Mouse (Mus musculus) forebrain, embryonic 16.5 days (tissue): ENCODE results near the gene Arhgef39. TPM values are rescaled to one million over a fixed set of nuclear protein-coding genes. Genes with fewer than 3 reads are reported as not detected.

ENCODE experiments used
- ATAC-seq: fragments of 200-750 bp; cut with Nextera tagmentation; 2 replicates; pipeline ENCODE4 v1.8.0; 2017; ENCODE audit warnings: mild to moderate bottlenecking, moderate library complexity
- H3K27ac ChIP-seq: fragments of 300-500 bp; sonication (generic); 2 replicates; pipeline ENCODE4 v1.5.1; 2014; ENCODE audit warnings: low read length, control low read depth
- H3K27me3 ChIP-seq: fragments of 300-500 bp; sonication (generic); replicated peaks from 2 replicates; pipeline ENCODE4 v1.6.1; 2014; ENCODE audit warnings: low read length; ENCODE audit not compliant: control insufficient read depth, insufficient read depth
- H3K36me3 ChIP-seq: fragments of 300-500 bp; sonication (generic); 2 replicates; pipeline ENCODE4 v1.6.1; 2014; ENCODE audit not compliant: control insufficient read depth, insufficient read depth
- H3K4me1 ChIP-seq: fragments of 300-500 bp; sonication (generic); replicated peaks from 2 replicates; pipeline ENCODE4 v1.6.1; 2014; ENCODE audit warnings: low read length; ENCODE audit not compliant: control insufficient read depth, insufficient read depth
- H3K4me2 ChIP-seq: fragments of 300-500 bp; sonication (generic); 2 replicates; pipeline ENCODE4 v1.6.1; 2014; ENCODE audit warnings: mild to moderate bottlenecking, low read length, control low read depth
- H3K4me3 ChIP-seq: fragments of 300-500 bp; sonication (generic); replicated peaks from 2 replicates; pipeline ENCODE4 v1.5.1; 2014; ENCODE audit warnings: mild to moderate bottlenecking, low read length, control low read depth
- H3K9ac ChIP-seq: fragments of 300-500 bp; sonication (generic); replicated peaks from 2 replicates; pipeline ENCODE4 v1.6.1; 2014; ENCODE audit warnings: low read depth, low read length, control low read depth
- H3K9me3 ChIP-seq: fragments of 300-500 bp; sonication (generic); 2 replicates; pipeline ENCODE4 v1.6.1; 2016; ENCODE audit warnings: low read length; ENCODE audit not compliant: control insufficient read depth
- WGBS: fragments of 180-500 bp; shearing (Covaris S2); extraction: QIAGEN DNeasy Blood & Tissue Kit; methylation state at CpG from one replicate; pipeline ENCODE4 v1.1.7; 2014; 5-methylcytosine and 5-hydroxymethylcytosine counted together
- polyA plus RNA-seq: library from polyadenylated mRNA; unstranded; fragments of >200 nt; fragmentation: Nextera tagmentation; extraction: Ambion mirVana; gene quantifications from 2 replicates; pipeline ENCODE4 v1.2.1, GENCODE M21; 2015

Arhgef39 gene
- polyA plus RNA-seq, 1 experiment from 2014 or later = 18.8 TPM

DNA sequence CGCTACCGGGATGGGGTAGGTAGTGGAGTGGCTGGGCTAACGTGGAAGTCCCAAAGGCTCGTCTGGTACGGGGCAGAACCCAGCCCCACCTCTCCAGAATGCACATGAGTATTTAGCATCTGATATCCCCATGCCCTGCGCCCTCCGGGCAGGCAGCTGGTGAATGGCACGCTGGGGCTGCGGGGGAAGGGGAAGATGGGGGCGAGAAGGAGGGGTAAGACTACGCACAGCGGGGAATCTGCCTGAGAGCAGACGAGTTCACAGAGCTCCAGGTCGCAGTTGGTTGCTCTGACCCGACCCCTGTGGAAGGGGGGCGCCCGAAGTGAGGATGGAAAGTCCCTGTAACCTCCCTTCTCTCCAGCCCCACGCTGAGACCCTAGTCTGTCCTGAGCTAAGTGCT lies 46.1 kb downstream of the Arhgef39 start:
- Histone ChIP-seq H3K4me3 (peak overlapping the region; percentile 14), H3K4me2 (peak overlapping the region; percentile 42), H3K9ac (peak overlapping the region; percentile 42), H3K36me3 (no peaks in the 10 kb centered on the region; the same call in 1 of the 2 replicates), H3K27ac (no peak overlapping the region), H3K27me3 (peaks cover 8% of the 10 kb centered on the region; the same call in 1 of the 2 replicates), H3K4me1 (peaks cover 9% of the 10 kb centered on the region), H3K9me3 (no peaks in the 10 kb centered on the region)
- peak; percentile 37; the same call in 1 of the 2 replicates for ATAC-seq
- WGBS = under 1% methylated on average over 18 of the region's 18 CpGs

DNA sequence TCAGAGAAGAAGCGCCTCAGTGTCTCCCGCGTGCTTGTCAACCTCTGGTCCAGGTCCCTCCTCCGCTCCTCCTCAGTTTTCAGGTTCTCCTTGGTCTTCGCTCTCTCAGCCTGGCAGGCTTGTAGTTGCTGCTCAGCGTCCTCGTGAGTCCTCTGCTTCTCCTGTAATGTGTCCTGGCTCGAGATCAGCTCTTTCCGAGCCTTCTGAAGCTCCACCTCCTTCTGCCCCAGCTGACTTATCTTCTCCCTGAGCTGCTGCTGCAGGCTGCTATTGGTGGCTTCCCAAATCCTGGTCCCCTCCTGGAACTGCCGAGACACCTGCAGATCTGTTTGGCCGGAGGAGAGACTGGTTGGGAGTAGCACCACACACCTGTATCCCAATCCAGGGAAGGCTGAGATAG lies 47.2 kb downstream of the Arhgef39 start:
- Histone ChIP-seq H3K36me3 (no peaks in the 10 kb centered on the region; the same call in 1 of the 2 replicates), H3K27ac (no peak overlapping the region), H3K9me3 (no peaks in the 10 kb centered on the region), H3K4me3 (no peak overlapping the region), H3K27me3 (peaks cover 8% of the 10 kb centered on the region; the same call in 1 of the 2 replicates), H3K4me1 (peaks cover 9% of the 10 kb centered on the region), H3K9ac (no peak overlapping the region), H3K4me2 (no peak overlapping the region)
- ATAC-seq = no peak
- 67% methylated on average over 11 of the region's 11 CpGs for WGBS

DNA sequence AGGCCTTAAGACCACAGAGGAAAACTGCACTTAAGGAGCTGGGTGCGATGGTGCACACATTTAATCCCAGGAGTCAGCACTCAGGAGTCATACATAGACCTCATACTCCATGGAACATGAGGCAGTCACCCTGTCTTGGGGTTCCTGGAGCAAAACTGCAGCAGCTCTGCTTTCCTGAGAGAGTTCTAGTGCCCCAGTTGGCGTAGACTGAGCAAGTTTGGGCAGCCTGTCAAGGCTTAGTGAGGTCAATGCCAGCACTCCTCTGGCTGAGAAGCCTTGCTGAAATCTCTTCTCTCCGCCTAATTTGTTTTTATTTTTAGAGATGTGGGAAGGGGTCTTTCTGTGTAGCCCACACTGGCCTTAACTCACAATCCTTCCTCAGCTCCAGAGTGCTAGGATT lies 50.9 kb downstream of the Arhgef39 start:
- H3K27ac ChIP-seq = no peak overlapping the region
- WGBS = 77% methylated on average over 3 of the region's 3 CpGs
- H3K27me3 ChIP-seq = peaks cover 8% of the 10 kb centered on the region; the same call in 1 of the 2 replicates
- ATAC-seq = no peak
- no peaks in the 10 kb centered on the region for H3K9me3 ChIP-seq
- no peak overlapping the region for H3K4me2 ChIP-seq
- no peak overlapping the region for H3K9ac ChIP-seq
- no peak overlapping the region for H3K4me3 ChIP-seq
- H3K36me3 ChIP-seq = peaks cover 8% of the 10 kb centered on the region; the same call in 1 of the 2 replicates
- peaks cover 19% of the 10 kb centered on the region for H3K4me1 ChIP-seq

DNA sequence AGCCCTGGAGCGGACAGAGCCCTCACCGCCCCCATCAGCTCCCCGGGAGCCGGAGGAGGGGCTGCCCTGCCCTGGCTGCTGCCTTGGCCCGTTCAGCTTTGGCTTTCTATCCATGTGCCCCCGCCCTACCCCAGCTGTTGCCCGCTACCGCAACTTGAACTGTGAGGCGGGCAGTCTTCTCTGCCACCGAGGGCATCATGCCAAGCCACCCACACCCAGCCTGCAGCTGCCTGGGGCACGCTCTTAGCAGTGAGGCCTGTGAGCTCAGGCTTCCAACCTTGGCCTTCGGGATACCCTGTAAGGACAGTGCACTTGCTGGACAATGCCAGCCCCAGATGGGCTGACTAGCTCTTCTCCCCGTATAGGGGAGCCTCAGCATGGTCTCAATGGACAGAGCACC lies 52.2 kb downstream of the Arhgef39 start:
- Histone ChIP-seq H3K9me3 (no peaks in the 10 kb centered on the region), H3K4me1 (peaks cover 14% of the 10 kb centered on the region), H3K9ac (no peak overlapping the region), H3K4me2 (no peak overlapping the region), H3K27ac (no peak overlapping the region), H3K27me3 (peaks cover under 1% of the 10 kb centered on the region; the same call in 1 of the 2 replicates), H3K4me3 (no peak overlapping the region), H3K36me3 (peaks cover 8% of the 10 kb centered on the region; the same call in 1 of the 2 replicates)
- ATAC-seq = no peak
- 83% methylated on average over 13 of the region's 13 CpGs for WGBS

Other genes starting within 250 kb of the Arhgef39 start
- gene Atp8b5, start 232.5 kb downstream of the Arhgef39 start, polyA plus RNA-seq = 0.39 and 0.63 TPM in 2 replicates
- 64.6 and 74.8 TPM in 2 replicates for gene Rusc2, start 117.7 kb downstream of the Arhgef39 start, polyA plus RNA-seq
- gene Fam166b, start 70.6 kb downstream of the Arhgef39 start, polyA plus RNA-seq = 0.47 and 0.68 TPM in 2 replicates
- 7.5 and 8.6 TPM in 2 replicates for gene Tesk1, start 57.8 kb downstream of the Arhgef39 start, polyA plus RNA-seq
- gene Cd72, start 45.1 kb downstream of the Arhgef39 start, polyA plus RNA-seq = 3.6 and 6.5 TPM in 2 replicates
- not detected in 2 replicates for gene Sit1, start 16.0 kb downstream of the Arhgef39 start, polyA plus RNA-seq
- gene Ccdc107, start 6.8 kb downstream of the Arhgef39 start, polyA plus RNA-seq = 62.0 and 63.1 TPM in 2 replicates
- 0.16 and 0.20 TPM in 2 replicates for gene Car9, start 7.3 kb upstream of the Arhgef39 start, polyA plus RNA-seq
- gene Tpm2, start 24.1 kb upstream of the Arhgef39 start, polyA plus RNA-seq = 10.5 and 13.2 TPM in 2 replicates
- gene Creb3, start 62.6 kb upstream of the Arhgef39 start, polyA plus RNA-seq = 83.5 and 91.1 TPM in 2 replicates
- 49.5 and 54.6 TPM in 2 replicates for gene Tln1, start 63.0 kb upstream of the Arhgef39 start, polyA plus RNA-seq
- 27.0 and 30.5 TPM in 2 replicates for gene Rgp1, start 79.0 kb upstream of the Arhgef39 start, polyA plus RNA-seq
- 62.3 and 64.6 TPM in 2 replicates for gene Gba2, start 79.2 kb upstream of the Arhgef39 start, polyA plus RNA-seq
- gene Msmp, start 84.8 kb upstream of the Arhgef39 start, polyA plus RNA-seq = 1.5 and 1.7 TPM in 2 replicates
- gene Npr2, start 132.2 kb upstream of the Arhgef39 start, polyA plus RNA-seq = 13.3 and 15.0 TPM in 2 replicates
- 5.2 and 5.8 TPM in 2 replicates for gene Spag8, start 153.9 kb upstream of the Arhgef39 start, polyA plus RNA-seq
- 61.1 and 66.3 TPM in 2 replicates for gene Hint2, start 156.8 kb upstream of the Arhgef39 start, polyA plus RNA-seq
- gene Tmem8b, start 169.3 kb upstream of the Arhgef39 start, polyA plus RNA-seq = 14.6 and 15.5 TPM in 2 replicates
- gene Fam221b, start 169.4 kb upstream of the Arhgef39 start, polyA plus RNA-seq = 1.3 and 1.5 TPM in 2 replicates
- gene Olfr70, start 201.1 kb upstream of the Arhgef39 start, polyA plus RNA-seq = not detected in 2 replicates
- gene Olfr71, start 210.6 kb upstream of the Arhgef39 start, polyA plus RNA-seq = 0.09 TPM in 1 of 2 replicates, not detected in the other
- 0.34 and 0.47 TPM in 2 replicates for gene Hrct1, start 227.5 kb upstream of the Arhgef39 start, polyA plus RNA-seq
- gene Spaar, start 230.3 kb upstream of the Arhgef39 start, polyA plus RNA-seq = 0.10 and 0.16 TPM in 2 replicates